Mouse (Mus musculus): Measurements from ENCODE around the gene Prune1.

DNA sequence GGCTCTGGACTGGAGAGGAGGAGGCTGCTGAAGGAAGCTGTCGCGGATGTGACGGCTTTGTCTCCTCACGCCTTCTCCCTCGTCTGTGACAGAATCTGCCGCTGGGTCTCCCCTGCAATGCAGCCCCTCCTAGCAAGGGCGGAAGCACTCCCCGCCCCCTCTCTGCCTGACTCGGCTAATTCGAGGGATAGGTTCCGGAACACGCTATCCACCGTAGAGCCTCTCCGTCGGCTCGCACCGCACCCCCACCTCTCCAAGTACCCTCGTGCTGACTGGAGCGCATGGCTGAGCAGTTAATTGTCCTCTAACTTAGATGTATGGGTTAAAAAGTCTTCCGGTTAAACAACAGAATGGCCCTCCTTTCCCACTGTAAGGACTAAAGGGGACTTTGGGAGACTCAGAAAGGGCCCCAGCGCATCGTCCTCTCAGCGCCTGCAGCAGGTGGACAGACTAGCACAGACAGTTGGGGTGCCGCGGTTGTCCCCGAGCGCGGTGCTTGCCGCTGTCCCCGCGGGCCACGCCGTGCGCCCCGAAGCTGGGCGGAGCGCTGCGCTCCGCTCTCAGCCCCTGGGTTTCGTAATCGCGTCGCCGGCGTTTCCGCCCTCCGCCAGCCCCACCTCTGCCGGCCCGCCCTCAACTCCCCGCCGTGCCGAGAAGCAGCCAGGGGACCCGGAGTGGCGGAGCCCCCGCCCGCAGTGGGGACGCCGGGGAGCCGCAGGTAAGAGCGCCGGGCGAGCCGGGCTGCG, 53.6 kb downstream of the Prune1 start, which contains the start of gene Cdc42se1:
- no peak; the same call in 1 of the 2 replicates for TF ChIP-seq CTCF (IDR thresholded peaks at IDR 0.05; ENCODE audit: low read depth)
- TF ChIP-seq EP300 (IDR thresholded peaks at IDR 0.05; ENCODE audit: low read depth), result no peak
